Mouse (Mus musculus) gastrocnemius, adult 18-20 months (tissue): Measurements from ENCODE around the gene Adora1. TPM values are rescaled to one million over a fixed set of nuclear protein-coding genes. Genes with fewer than 3 reads are reported as not detected.

Source experiments
- DNase-seq: peaks from one replicate; pipeline ENCODE4 v3.0.0; 2021; ENCODE audit warnings: low spot score
- total RNA-seq, 2 experiments: library from RNA; stranded (reverse); gene quantifications; 2 replicates each; pipeline ENCODE4 v1.2.3; 2021

Adora1 gene
- total RNA-seq, 2 experiments from 2014 or later: 0.25 to 0.66 TPM

DNA sequence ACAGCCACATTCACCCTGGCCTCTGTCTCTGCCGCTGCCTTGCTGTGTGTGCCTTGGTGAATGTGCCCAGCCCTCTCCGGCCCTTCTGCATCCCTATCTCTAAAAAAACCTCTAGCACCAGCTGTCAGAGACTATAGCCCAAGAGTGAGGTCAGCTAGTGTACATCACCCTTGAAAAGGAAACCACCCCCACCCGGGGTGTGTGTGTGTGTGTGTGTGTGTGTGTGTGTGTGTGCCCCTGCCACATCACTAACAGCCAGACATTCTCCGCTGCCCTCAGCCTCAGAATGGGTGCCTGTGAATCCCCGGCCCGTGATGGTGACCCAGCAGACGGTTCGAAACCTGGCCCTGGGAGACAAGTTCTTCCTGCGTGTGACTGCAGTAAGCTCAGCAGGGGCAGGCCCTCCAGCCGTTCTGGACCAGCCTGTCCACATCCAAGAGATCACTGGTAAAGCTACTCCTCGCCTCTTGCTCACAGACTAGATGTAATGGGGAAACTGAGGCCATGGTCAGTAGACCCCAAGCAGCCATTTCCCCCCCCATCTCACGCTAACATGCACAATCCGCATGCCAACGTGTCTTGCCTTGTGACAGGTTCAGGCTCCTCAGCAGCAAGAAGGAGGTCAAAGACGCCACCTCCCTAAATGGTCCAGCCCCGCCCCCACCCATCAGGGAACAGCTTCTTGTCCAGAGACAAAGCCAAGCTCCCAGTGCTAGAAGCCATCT lies 40.8 kb downstream of the Adora1 start:
- peak; percentile 40 for DNase-seq

GRCm38 (mm10) chr1:134193674-134194197 lies 41.5 kb downstream of the Adora1 start:
- no peak for DNase-seq

DNA sequence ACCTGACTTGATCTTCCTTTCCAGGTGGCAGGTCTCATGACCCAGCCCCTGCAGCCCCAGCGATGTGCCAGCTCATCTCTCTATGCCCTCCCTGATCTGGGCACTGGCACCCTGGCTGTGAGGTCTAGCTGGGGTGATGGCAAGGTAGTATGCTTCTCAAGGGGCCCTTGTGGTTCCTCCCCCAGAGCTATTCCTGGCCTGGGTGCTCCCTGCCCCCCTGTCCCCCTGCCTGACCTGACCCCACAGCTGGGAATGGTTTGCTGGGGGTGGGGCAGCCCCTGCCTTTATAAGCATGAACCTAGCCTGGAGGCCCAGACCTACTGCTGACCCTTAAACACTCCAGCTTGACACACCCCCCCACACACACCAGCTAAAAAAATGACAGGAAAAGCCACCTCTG lies 42.1 kb downstream of the Adora1 start, which contains the start of gene Mybph:
Gene Mybph (plus strand): TSS at position 323 of the 400 bp plus-strand sequence.
- DNase-seq: peak; percentile 56

- DNase-seq: no peak
Observed at GRCm38 (mm10) chr1:134192024-134192423, 43.2 kb downstream of the Adora1 start.

DNA sequence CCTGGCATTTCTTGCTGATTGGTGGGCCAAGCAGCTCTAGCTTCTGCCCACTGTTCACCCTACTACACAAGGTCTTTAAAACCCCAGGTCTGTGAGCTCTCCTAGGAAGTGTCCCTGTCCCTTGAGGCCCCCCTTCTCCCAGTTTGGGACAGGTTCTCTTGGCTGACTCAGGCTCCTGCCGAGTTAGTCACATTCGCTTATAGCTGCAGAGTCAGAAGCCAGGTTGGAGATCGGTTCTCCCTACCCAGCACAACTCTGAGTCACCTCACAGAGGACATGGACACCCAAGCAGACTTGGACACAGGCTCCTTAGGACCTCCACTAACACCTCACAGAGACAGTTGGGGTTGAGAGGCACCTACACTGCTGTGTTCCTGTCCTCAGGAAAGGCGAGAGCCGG lies 44.0 kb downstream of the Adora1 start:
- peak; percentile 52 for DNase-seq

DNA sequence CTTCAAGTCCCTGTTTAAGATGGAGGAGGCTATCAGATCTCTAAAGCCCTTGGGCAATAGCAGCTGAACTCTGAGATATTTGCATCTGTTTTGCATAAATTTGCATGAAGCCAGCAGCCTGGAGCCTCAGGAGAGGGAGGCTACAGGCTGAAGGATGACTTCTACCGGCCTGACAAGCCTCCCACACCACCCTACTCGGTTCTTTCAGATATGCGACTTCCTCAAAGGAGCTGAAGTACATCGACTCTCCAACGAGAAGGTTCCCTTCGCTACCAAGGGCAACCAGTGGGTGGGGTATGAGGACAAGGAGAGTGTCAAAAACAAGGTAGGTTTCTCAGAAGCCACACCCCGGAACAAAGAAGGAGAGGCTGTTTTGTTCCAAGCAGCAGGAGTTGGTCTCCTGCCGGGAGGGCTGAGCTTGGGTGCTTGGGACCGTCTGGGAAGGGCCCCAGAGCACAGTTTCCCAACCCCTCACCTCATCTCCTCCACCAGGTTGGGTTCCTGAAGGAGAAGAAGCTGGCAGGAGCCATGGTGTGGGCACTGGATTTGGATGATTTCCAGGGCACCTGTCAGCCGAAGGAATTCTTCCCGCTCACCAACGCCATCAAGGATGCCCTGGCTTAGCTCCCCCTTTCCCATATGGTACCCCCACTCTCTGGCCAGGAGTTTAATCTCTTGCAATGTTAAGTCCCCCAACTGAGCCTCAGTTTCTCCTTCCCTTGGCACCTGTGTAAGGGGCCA lies 46.1 kb downstream of the Adora1 start:
- no peak for DNase-seq

GRCm38 (mm10) chr1:134188217-134188616 lies 47.0 kb downstream of the Adora1 start:
- no peak for DNase-seq

- DNase-seq: no peak
Observed at GRCm38 (mm10) chr1:134184089-134184488, 51.1 kb downstream of the Adora1 start.

GRCm38 (mm10) chr1:134182025-134182424 lies 53.2 kb downstream of the Adora1 start, which contains the start of gene Chil1:
Chil1 (plus strand) TSS chr1:134182176.
- DNase-seq: peak; percentile 29

GRCm38 (mm10) chr1:134177976-134178375 lies 57.3 kb downstream of the Adora1 start:
- no peak for DNase-seq

DNA sequence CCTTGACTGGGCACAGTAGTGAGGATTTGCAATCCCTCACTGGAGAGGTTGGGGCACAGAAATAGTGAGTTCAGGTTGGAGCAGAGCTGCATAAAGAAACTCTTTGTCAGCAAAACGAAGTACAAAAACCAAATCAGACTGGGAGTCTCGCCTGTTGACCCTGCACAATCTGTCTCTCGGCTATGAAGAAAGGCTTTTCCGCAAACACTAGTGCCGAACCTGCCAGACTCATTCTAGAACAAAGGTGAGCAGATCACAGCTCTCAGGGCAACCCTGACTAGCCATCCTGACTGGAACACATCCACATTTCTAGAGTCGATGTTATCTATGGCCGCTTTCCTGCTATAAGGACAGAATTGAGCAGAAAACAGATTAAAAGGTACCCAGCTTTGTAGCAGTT lies 62.1 kb downstream of the Adora1 start:
- DNase-seq: no peak

DNA sequence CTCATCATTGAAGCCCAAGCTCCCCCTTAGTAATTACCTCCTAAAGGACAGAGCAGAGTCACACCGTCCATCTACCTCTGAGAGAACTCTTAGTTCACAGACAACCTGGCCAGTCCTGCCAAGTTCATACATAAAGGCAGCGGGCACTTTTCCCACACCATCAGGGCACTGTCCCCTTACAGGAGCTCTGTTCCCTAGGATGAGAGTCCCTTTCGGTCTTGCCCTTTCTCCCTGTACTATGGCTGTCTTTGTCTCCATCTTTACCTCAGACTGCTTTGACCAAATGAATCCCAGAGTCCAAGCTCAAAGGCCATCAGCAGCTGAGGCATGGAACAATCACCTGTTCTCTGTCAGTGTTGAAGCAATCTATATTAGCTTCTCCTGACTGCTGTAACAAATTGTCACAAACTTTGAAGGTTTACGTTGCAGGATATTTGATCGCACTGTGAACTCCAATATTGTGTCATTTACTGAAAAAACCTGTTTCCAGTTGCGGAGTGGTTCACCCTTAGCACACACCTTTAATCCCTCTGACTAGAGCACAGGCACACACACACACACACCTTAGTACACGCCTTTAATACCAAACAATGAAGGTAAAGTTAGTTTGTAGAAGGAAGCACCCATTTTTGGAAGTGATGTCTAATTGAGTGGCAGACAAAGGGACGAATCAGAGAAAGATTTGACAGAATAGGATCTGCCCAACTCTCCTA lies 66.1 kb downstream of the Adora1 start:
- DNase-seq: no peak

DNA sequence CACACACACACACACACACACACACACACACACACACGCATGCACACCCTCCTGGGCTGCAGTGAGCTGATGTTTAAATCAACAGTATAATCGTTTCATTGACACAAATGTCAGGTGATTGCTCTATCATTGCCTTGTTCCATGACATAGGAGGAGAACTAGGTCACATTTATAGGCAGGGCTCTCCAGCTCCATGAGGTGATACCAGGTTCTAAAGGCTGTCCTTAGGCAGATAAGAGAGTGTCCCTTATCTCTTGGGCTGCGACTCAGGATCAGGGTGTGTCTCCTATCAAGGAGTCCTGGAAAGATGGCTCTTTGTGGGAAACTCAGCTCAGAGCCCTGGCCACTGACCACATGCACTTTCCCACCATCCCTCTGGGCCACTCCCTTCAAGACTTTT lies 66.7 kb downstream of the Adora1 start:
- DNase-seq: no peak

- peak; percentile 32 for DNase-seq
Observed at GRCm38 (mm10) chr1:134167416-134168305, 67.6 kb downstream of the Adora1 start.

DNA sequence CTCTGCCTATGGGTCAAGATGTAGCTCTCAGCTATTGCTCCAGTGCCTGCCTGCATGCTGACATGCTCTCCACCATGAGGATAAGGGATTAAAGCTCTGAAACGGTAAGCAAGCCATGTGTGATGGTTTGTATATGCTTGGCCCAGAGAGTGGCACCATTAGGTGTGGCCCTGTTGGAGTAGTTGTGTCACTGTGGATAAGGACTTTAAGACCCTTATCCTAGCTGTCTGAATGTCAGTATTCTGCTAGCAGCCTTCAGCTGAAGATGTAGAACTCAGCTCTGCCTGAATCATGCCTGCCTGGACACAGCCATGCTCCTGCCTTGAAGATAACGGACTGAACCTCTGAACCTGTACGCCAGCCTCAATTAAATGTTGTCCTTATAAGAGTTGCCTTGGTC lies 68.7 kb downstream of the Adora1 start:
- no peak for DNase-seq

GRCm38 (mm10) chr1:134164454-134164853 lies 70.8 kb downstream of the Adora1 start:
- no peak for DNase-seq

- no peak for DNase-seq
Observed at GRCm38 (mm10) chr1:134163476-134163875, 71.8 kb downstream of the Adora1 start.

DNA sequence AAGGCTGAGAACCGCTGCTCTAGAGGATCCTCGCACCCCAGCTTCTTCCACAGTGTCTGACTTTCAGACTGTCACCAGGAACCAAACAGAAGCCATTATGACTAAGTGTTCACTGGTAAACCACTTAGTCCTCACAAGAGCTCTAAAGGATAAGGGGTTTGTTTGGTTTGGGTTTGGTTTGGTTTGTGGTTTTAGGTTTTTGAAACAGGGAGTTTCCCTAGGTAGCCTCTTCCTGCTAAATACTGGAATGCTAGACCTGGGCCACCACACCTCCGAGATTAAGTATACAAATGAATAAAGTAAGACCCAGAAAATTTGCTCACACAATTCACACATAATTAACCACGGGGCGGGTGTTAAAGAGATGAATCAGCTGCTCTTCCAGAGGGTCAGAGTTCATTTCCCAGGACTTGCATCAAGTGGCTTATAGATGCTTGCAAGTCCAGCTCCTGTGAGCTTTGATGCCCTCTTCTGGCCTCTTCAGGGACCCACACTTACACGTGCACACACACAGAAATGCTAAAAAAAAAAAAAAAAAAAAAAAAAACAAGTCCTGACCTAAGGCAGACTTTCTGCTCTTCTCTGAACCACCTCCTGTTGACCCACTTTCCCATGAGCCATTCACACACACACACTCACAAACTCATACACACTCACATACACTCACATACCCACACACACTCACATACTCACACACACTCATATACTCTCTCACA lies 72.6 kb downstream of the Adora1 start:
- DNase-seq: no peak

DNA sequence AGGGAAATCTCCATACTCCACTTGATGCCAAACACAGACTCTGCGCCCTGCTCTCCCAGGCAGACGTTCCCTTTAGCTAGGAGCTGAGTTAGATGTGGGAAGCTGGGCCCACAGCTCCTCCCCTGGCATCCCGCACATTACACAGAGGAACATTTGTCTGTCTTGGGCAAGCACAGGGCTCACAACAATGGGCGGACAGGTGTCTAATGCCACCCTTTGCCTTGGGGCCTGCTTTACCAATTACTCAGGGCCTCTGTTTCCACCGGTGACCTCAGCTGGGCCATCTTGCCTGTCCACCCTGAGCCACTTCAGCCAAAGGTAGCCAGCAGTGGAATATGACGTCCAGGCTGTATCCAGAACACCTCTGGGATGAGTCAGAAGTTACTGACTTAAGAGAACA lies 73.8 kb downstream of the Adora1 start:
- DNase-seq: no peak

- DNase-seq: no peak
Observed at GRCm38 (mm10) chr1:134160404-134160803, 74.8 kb downstream of the Adora1 start.
